Mouse (Mus musculus) forebrain, embryonic 15.5 days (tissue): ENCODE data around the gene Snx18. TPM values are rescaled to one million over a fixed set of nuclear protein-coding genes. Genes with fewer than 3 reads are reported as not detected.

Experiments used
- ATAC-seq: fragments of 200-750 bp; cut with Nextera tagmentation; replicated peaks from 2 replicates; pipeline ENCODE4 v1.8.0; 2017; ENCODE audit warnings: mild to moderate bottlenecking, moderate TSS enrichment, moderate library complexity
- H3K27ac ChIP-seq: fragments of 300-500 bp; sonication (generic); replicated peaks from 2 replicates; pipeline ENCODE4 v1.5.1; 2015; ENCODE audit warnings: mild to moderate bottlenecking, inconsistent platforms
- H3K27me3 ChIP-seq: fragments of 300-500 bp; sonication (generic); 2 replicates; pipeline ENCODE4 v1.6.1; 2015; ENCODE audit warnings: inconsistent platforms
- H3K36me3 ChIP-seq: fragments of 300-500 bp; sonication (generic); 2 replicates; pipeline ENCODE4 v1.6.1; 2015; ENCODE audit warnings: mild to moderate bottlenecking, inconsistent platforms
- H3K4me1 ChIP-seq: fragments of 300-500 bp; sonication (generic); 2 replicates; pipeline ENCODE4 v1.6.1; 2015; ENCODE audit warnings: inconsistent platforms
- H3K4me2 ChIP-seq: fragments of 300-500 bp; sonication (generic); replicated peaks from 2 replicates; pipeline ENCODE4 v1.6.1; 2015; ENCODE audit warnings: mild to moderate bottlenecking, inconsistent platforms
- H3K4me3 ChIP-seq: fragments of 300-500 bp; sonication (generic); 2 replicates; pipeline ENCODE4 v1.5.1; 2015; ENCODE audit warnings: mild to moderate bottlenecking, inconsistent platforms
- H3K9ac ChIP-seq: fragments of 300-500 bp; sonication (generic); replicated peaks from 2 replicates; pipeline ENCODE4 v1.6.1; 2015; ENCODE audit warnings: mild to moderate bottlenecking, inconsistent platforms
- H3K9me3 ChIP-seq: fragments of 300-500 bp; sonication (generic); 2 replicates; pipeline ENCODE4 v1.6.1; 2016; ENCODE audit warnings: inconsistent platforms
- WGBS: fragments of 180-500 bp; shearing (Covaris S2); methylation state at CpG from one replicate; pipeline ENCODE4 v1.1.7; 2015; ENCODE audit warnings: mixed read lengths; 5-methylcytosine and 5-hydroxymethylcytosine counted together
- polyA plus RNA-seq: library from polyadenylated mRNA; unstranded; fragments of >200 nt; fragmentation: Nextera tagmentation; extraction: Ambion mirVana; gene quantifications from 2 replicates; pipeline ENCODE4 v1.2.1, GENCODE M21; 2015

Gene Snx18
- polyA plus RNA-seq, 1 experiment from 2014 or later, result 11.6 TPM

DNA sequence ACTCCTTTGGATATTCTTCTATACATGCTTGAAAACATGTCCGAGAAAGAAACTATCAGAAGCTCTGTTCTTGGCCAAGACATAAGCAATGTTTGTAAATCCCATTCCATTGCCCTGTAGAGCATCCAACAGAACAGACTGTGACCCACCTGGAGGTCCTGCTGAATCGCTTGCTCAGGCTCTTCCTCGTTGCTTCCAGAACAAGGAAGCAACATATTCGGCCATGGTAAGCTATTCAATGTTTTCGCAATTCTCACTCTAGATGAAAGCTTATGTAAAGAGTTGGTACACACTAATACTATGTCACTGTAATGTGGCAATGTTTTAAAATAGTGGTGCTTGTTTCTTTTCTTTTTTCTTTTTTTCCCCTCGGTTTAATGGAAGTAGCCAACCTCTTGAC lies 76.0 kb downstream of the Snx18 start:
- Histone ChIP-seq H3K36me3 (no peaks in the 10 kb centered on the region), H3K4me1 (no peaks in the 10 kb centered on the region), H3K27ac (no peak overlapping the region), H3K4me3 (no peak overlapping the region), H3K9ac (no peak overlapping the region), H3K9me3 (no peaks in the 10 kb centered on the region), H3K27me3 (no peaks in the 10 kb centered on the region), H3K4me2 (no peak overlapping the region)
- WGBS, result 88% methylated on average over 6 of the region's 6 CpGs
- ATAC-seq, result no peak

Other genes starting within 250 kb of the Snx18 start
- gene Hspb3, start 45.1 kb upstream of the Snx18 start, polyA plus RNA-seq, result 1.1 and 1.2 TPM in 2 replicates
- gene Arl15, start 175.9 kb upstream of the Snx18 start, polyA plus RNA-seq, result 17.4 and 19.5 TPM in 2 replicates